Mouse (Mus musculus) CD8-positive naive resting alpha-beta T cell, adult 2 months (primary cell): ENCODE measurements around the gene Gpr141.
"Not testable (repeated sequence)": the region's sequence is repeated elsewhere in the genome, so short reads cannot be mapped to it uniquely, and the experiment has no call there.

ENCODE experiments used
- DNase-seq, 2 experiments: peaks; one replicate each; pipeline ENCODE4 v3.0.0; 2022; ENCODE audit warnings: low read depth in 2 of 2, low spot score in 2 of 2

Gene Gpr141

DNA sequence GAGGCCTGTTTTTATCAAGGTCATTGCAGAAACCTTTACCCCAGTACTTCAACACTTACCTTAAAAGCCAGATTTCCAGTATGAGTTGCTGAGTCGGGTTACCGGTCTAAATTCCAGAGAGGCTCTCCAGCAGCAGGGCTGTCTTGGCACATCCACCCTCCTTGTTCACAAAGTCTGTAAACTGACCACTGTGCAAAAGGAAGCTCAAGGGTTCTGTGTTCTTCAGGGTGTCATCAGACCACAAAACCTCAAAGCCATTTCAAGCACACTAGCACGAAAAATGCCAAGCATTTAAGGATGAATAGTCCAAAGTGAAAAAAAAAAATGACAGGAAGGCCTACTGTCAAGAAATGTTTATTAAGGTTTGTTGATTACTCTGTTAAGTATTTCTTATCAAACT lies at the start of gene Gpr141:
Gpr141 (minus strand) TSS at position 187 of the 400 bp plus-strand sequence.
- no peak for DNase-seq

DNA sequence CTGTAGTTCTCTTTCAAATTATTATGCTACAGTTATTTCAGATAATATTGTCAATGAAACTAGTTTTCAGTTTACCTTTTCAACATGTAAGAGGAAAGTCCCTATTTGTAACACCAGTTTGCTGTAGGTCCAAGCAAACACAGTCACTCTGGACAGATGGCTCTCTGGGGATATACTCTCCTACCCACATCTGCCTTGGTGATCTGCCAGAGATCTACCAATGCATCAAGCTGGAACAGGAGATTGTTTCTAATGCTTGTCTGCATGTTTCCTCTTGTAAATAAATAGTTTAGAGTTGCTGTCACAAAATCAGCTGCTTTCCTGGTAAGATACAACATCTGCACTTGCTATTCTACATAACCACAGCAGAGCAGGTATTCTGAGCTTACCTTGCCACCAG lies 40.2 kb upstream of the Gpr141 start:
- no peak for DNase-seq

DNA sequence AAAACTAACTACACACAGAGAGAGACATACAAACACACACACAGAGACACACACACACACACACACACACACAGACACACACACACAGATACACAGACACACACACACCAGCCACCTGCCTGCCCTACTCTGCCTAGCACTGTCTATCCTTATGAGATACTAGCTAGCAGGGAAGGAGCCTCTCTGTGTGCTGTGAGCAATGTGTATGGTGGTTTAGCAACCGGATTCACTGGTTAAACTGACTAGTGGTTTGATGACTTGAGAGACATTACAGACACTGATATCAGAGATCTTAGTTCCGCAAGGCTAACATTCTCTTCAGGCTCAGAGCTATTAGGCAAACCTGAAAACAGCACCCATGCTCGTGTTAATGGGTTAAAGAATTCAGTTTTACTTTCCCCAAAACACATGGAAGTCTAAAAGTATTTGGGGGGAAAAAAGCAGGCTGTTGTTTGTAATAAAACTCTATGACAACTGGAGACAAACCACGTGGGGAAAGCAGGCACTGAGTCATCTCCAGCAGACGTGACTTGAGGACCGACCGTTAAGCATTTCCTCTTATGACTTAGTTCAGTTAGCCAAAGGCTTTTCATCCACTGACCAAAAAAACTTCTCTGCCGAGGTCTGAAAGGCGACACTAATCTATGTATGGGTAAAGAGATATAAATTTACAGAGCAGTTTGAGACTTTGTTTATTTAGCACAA lies 30.7 kb upstream of the Gpr141 start:
- DNase-seq: no peak

GRCm38 (mm10) chr13:19854049-19854448 lies 30.0 kb upstream of the Gpr141 start:
- DNase-seq: no peak

GRCm38 (mm10) chr13:19843448-19843847 lies 19.4 kb upstream of the Gpr141 start:
- DNase-seq: no peak

DNA sequence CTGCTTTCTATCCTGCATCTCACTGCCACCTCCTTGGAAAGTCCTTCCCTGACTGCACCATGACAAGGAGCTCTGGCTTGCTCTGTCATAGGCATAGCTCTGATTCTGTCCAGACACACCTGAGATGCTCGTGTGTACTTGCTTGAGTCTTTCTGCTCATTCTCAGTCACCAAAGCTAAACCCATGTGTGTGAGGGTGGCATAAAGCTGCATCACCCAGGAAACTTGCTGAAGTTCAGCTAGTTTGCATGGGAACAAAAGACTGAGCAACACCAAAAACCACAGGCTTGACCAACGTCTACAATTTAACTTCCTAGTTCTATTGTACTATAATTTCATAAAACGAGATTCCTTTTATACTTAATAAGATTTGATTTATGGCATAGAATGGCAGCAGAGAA lies 18.6 kb upstream of the Gpr141 start:
- DNase-seq: no peak

GRCm38 (mm10) chr13:19841615-19842014 lies 17.6 kb upstream of the Gpr141 start:
- DNase-seq: no peak

GRCm38 (mm10) chr13:19840206-19840605 lies 16.1 kb upstream of the Gpr141 start:
- DNase-seq: no peak

DNA sequence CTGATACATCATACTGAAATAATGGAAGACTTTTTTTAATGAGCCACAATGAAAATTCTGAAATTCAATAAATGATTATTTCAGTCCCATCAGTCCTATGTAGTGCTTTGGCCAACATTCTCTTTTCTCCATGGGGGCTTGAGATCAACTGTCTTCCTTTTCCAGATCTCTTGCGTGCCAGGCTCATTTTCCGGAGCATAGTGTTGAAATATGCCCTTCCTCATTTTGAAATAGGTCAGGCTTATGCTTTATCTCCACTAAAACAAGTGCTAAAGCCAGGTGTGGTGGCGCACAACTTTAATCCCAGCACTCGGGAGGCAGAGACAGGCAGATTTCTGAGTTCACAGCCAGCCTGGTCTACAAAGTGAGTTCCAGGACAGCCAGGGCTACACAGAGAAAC lies 6.5 kb upstream of the Gpr141 start:
- DNase-seq: no peak

- DNase-seq: no peak
These were observed 4.0 kb upstream of the Gpr141 start for GRCm38 (mm10) chr13:19828095-19828494.

DNA sequence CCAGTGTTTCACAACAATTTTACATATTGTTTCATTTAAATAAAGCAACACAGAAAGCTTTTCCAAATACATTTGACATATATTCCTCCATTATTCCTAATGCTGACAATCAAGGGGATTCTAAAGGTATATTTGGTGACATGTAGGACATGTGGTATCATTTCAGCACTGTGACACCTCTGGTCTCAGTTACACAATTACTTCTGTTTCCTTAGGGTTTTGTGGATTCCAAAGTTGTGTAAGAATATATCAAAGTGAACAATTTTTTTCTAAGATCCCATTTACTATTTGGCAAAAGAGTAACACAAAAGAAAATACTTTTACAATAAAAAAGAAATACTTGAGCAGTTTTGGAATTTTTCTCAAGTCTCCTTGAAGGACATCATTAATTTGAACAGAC lies 2.4 kb downstream of the Gpr141 start:
- DNase-seq: no peak

DNA sequence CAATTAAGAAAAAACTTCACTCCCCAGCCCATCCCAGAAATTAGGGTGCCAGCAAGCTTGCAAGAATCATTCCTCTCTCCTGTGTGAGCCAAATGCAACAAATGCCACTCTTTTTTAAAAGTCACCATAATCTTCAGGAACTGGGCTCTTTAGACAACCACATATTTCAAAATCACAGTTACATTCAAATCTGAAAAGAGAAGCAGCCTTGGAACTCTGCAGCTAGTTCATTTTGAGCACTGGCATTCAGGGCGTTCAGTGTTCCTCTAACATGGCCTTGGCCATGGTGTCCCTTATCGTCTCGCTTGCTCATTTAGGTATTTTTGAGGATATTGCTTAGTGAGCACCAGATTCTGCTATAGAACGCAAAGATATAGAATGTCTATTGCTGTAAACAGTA lies 4.1 kb downstream of the Gpr141 start:
- no peak for DNase-seq

- no peak for DNase-seq
These were observed 4.8 kb downstream of the Gpr141 start for GRCm38 (mm10) chr13:19819243-19819642.

GRCm38 (mm10) chr13:19794942-19795341 lies 29.1 kb downstream of the Gpr141 start:
- no peak for DNase-seq

GRCm38 (mm10) chr13:19794486-19794885 lies 29.6 kb downstream of the Gpr141 start:
- no peak for DNase-seq

- no peak for DNase-seq
These were observed 30.3 kb downstream of the Gpr141 start for GRCm38 (mm10) chr13:19793761-19794160.

GRCm38 (mm10) chr13:19787946-19788345 lies 36.1 kb downstream of the Gpr141 start:
- DNase-seq: not testable (repeated sequence)

- no peak for DNase-seq
These were observed 53.9 kb downstream of the Gpr141 start for GRCm38 (mm10) chr13:19770163-19770562.

DNA sequence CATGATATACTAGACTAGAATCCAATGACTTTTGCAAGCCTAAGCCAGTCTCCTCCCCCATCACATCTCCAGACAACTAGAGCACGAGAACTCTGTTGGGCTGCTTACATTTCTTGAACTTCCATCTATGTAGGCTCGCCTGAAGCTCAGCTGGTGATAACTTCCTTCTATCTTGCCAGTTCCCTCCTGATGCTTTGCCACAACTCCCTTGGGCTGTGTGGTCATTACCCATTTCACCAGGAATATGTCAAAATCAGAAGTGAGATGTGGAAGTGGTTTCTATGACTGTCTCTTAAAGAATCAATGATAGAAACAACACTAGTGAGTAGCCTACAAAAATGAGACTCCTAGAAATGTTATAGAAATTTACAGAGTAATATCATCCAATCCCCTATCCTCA lies 56.9 kb downstream of the Gpr141 start:
- no peak for DNase-seq

DNA sequence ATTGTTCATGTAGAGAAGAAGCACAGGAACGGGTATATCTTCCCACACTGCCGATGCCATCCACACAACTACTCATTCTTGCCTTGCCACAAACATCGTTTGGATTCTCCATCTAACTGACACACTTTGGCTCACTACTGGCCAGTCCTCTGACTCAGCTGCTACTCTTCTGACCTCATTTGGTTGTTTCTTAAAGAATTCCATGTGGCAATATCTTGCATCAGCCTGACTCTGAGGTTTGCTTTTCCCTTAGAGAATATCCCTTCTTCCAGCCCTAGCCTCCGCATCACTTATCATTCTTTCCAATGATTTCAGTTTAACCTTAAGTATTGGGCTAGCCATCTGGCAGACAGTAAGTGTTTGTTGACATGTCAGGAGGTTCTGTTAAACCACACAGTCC lies 59.8 kb downstream of the Gpr141 start:
- DNase-seq: no peak

DNA sequence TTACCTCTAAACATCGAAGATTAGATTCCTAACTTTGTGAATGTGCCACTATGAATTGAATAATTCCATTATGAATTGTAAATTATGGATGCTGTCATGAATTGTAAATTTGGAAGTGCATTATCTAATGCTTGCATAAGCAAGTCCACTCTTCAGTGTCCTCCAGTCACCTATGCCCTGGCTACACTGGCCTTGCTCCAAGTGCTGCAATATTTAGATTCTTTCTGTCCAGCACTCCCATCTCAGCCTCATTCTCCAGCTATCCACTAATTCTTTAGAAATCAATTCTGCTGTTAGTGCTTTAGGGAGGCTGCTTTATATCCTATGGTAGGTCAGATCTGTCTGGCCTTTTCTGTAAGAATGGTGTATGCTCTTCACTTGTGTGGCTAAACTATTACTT lies 60.8 kb downstream of the Gpr141 start:
- no peak for DNase-seq

GRCm38 (mm10) chr13:19745741-19746140 lies 78.3 kb downstream of the Gpr141 start:
- DNase-seq: no peak

GRCm38 (mm10) chr13:19744536-19744935 lies 79.5 kb downstream of the Gpr141 start:
- DNase-seq: no peak
